In the genomic region with DNA sequence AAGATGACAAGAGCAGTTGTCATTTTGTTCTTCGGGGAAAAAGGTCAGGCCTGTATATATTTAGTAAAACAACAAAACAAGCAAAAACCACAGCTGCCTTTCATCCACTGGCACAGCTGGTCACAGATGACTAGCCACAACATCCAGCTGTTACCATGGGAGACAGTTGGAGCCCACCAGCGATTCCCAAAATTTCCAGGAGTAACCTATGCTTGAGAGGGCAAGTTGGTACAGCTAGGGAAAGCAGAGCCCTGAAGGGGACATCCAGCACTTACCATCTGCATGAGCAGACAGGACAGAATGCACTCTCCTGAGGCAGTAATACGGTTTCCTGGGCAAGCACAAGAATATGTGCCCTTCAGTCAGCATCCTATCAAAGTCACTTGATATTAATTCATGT, we compare ENCODE assay signal across 21 mouse cellular contexts.
DNase-seq lines count a peak whose midpoint lies in the region; ATAC-seq and TF ChIP-seq lines count a peak whose summit lies in the region.
"Had no signal": no experiment of that assay in that cellular context is flagged by ENCODE, and none has a peak within 500 bp of the region (broad histone marks: within the 10 kb centered on the region; RNA-seq: fewer than 3 reads in every experiment).

No protein-coding gene starts in this region.

- no peak for TF ChIP-seq POLR2A in ES-Bruce4 (IDR thresholded peaks at IDR 0.05; ENCODE audit: insufficient read depth, low read length)

- no peaks in the 10 kb centered on the region for H3K36me3 ChIP-seq in ES-Bruce4 (ENCODE audit: control insufficient read depth, insufficient read depth, low read length, poor library complexity, severe bottlenecking)
- H3K36me3 ChIP-seq in stomach, postnatal 0 days (ENCODE audit: control insufficient read depth, insufficient read depth, low read length), result no peaks in the 10 kb centered on the region
- H3K36me3 ChIP-seq: embryonic facial prominence, embryonic 13.5 days; forebrain, embryonic 12.5 days; heart, embryonic 10.5 days; hindbrain, embryonic 13.5 days had no signal

- no peak for TF ChIP-seq CTCF in ES-Bruce4 (IDR thresholded peaks at IDR 0.05; ENCODE audit: low read depth, low read length)
- TF ChIP-seq CTCF in stomach, postnatal 0 days (IDR thresholded peaks at IDR 0.05; ENCODE audit: low read depth), result no peak

- no peaks in the 10 kb centered on the region; the same call in 1 of the 2 replicates for H3K9me3 ChIP-seq in ES-Bruce4 (replicated peaks; ENCODE audit: control insufficient read depth, insufficient read depth, low read length, poor library complexity, severe bottlenecking)
- H3K9me3 ChIP-seq in stomach, postnatal 0 days (ENCODE audit: control insufficient read depth, low read length), result no peaks in the 10 kb centered on the region
- H3K9me3 ChIP-seq: embryonic facial prominence, embryonic 13.5 days; forebrain, embryonic 12.5 days; heart, embryonic 10.5 days; hindbrain, embryonic 13.5 days had no signal

- H3K9ac ChIP-seq in ES-Bruce4 (ENCODE audit: low read depth, poor library complexity, severe bottlenecking), result no peak overlapping the region
- no peak overlapping the region for H3K9ac ChIP-seq in stomach, postnatal 0 days (ENCODE audit: low read length)
- H3K9ac ChIP-seq: embryonic facial prominence, embryonic 13.5 days; forebrain, embryonic 12.5 days; hindbrain, embryonic 13.5 days had no signal

- peak overlapping the region; percentile 57; the same call in 1 of the 2 replicates for H3K27ac ChIP-seq in ES-Bruce4 (ENCODE audit: insufficient read depth, low read length)
- no peak overlapping the region for H3K27ac ChIP-seq in stomach, postnatal 0 days (replicated peaks)
- H3K27ac ChIP-seq: embryonic facial prominence, embryonic 13.5 days; forebrain, embryonic 12.5 days; gastrocnemius, adult 2 months; heart, embryonic 10.5 days; hindbrain, embryonic 13.5 days had no signal

- ATAC-seq in stomach, postnatal 0 days (ENCODE audit: low FRiP score, low TSS enrichment), result no peak
- ATAC-seq: forebrain, embryonic 16.5 days had no signal

- peak; percentile 27 for DNase-seq in kidney, postnatal 10 days
- no peak for DNase-seq in kidney, adult 9 months
- peak; percentile 65 for DNase-seq in lung, postnatal 10 days
- peak; percentile 30 to 72 for DNase-seq in lung, postnatal 4 days
- no peak for DNase-seq in stomach, postnatal 0 days (ENCODE audit: low spot score)
- no peak for DNase-seq in left cerebral cortex, adult 11 months (ENCODE audit: low spot score)
- DNase-seq: adrenal gland, adult 2 months; adrenal gland, postnatal 25 days; cerebellum, adult 18-20 months; cerebellum, adult 9-11 months; cerebellum, postnatal 36 days; gastrocnemius, adult 2 months; heart, adult 18-20 months; heart, postnatal 10 days had no signal

- no peak overlapping the region for H3K4me3 ChIP-seq in ES-Bruce4 (ENCODE audit: low read depth, low read length)
- H3K4me3 ChIP-seq in stomach, postnatal 0 days (ENCODE audit: low read depth, low read length), result no peak overlapping the region
- H3K4me3 ChIP-seq: embryonic facial prominence, embryonic 13.5 days; forebrain, embryonic 12.5 days; gastrocnemius, adult 2 months; heart, embryonic 10.5 days; hindbrain, embryonic 13.5 days had no signal

- TF ChIP-seq EP300 in ES-Bruce4 (IDR thresholded peaks at IDR 0.05; ENCODE audit: insufficient read depth, low read depth, low read length), result no peak
- no peak for TF ChIP-seq EP300 in stomach, postnatal 0 days (optimal IDR thresholded peaks at IDR 0.05)

- H3K4me2 ChIP-seq in stomach, postnatal 0 days (replicated peaks; ENCODE audit: low read depth), result no peak overlapping the region
- H3K4me2 ChIP-seq: embryonic facial prominence, embryonic 13.5 days; forebrain, embryonic 12.5 days; hindbrain, embryonic 13.5 days had no signal

- 61% methylated on average over 3 of the region's 3 CpGs for WGBS in stomach, postnatal 0 days

- H3K4me1 ChIP-seq in ES-Bruce4 (ENCODE audit: control insufficient read depth, insufficient read depth, low read length), result peaks cover 8% of the 10 kb centered on the region
- no peaks in the 10 kb centered on the region for H3K4me1 ChIP-seq in stomach, postnatal 0 days (replicated peaks; ENCODE audit: control insufficient read depth, insufficient read depth)
- H3K4me1 ChIP-seq: embryonic facial prominence, embryonic 13.5 days; forebrain, embryonic 12.5 days; hindbrain, embryonic 13.5 days had no signal

- no peaks in the 10 kb centered on the region for H3K27me3 ChIP-seq in ES-Bruce4 (ENCODE audit: control insufficient read depth, insufficient read depth, low read length, poor library complexity, severe bottlenecking)
- no peaks in the 10 kb centered on the region for H3K27me3 ChIP-seq in stomach, postnatal 0 days (ENCODE audit: control insufficient read depth, insufficient read depth, low read length)
- H3K27me3 ChIP-seq: CH12.LX; embryonic facial prominence, embryonic 13.5 days; forebrain, embryonic 12.5 days; hindbrain, embryonic 13.5 days had no signal

Comparison
In these comparisons a context has a peak if more than half of its experiments do, and no peak if none do; other contexts are left out.
1. DNase-seq: peak in kidney, postnatal 10 days (single experiment), lung, postnatal 10 days (single experiment) and lung, postnatal 4 days (2 of 2); none in kidney, adult 9 months (single experiment), stomach, postnatal 0 days (single experiment) and left cerebral cortex, adult 11 months (single experiment).